Mouse (Mus musculus) CH12.LX (cell line): ENCODE data around the gene Nelfb. TPM values are rescaled to one million over a fixed set of nuclear protein-coding genes. Genes with fewer than 3 reads are reported as not detected.

Experiments
- DNase-seq: peaks from one replicate; pipeline ENCODE4 v3.0.0-alpha.2; 2013; ENCODE audit errors: extremely low read depth
- H3K27ac ChIP-seq: 2 replicates; pipeline ENCODE4 v1.5.1; 2012; ENCODE audit warnings: low read depth, mild to moderate bottlenecking, control low read depth, moderate library complexity; ENCODE audit not compliant: insufficient read depth
- H3K27me3 ChIP-seq: replicated peaks from 2 replicates; pipeline ENCODE3; 2012; ENCODE audit warnings: inconsistent platforms
- H3K36me3 ChIP-seq, 2 experiments: replicated peaks in 1 of 2; 2 replicates each; pipeline versions ENCODE3 to v1.6.1; 2012; ENCODE audit warnings: inconsistent platforms in 1 of 2, low read length in 1 of 2, mild to moderate bottlenecking in 1 of 2, mixed read lengths in 1 of 2, moderate library complexity in 1 of 2; ENCODE audit not compliant: control insufficient read depth in 1 of 2, insufficient read depth in 1 of 2
- H3K4me1 ChIP-seq, 2 experiments: 2 replicates each; pipeline ENCODE4 v1.6.1; 2012; ENCODE audit warnings: inconsistent platforms in 1 of 2, moderate library complexity in 1 of 2; ENCODE audit not compliant: insufficient read depth in 2 of 2, control insufficient read depth in 1 of 2
- H3K4me2 ChIP-seq: 2 replicates; pipeline ENCODE4 v1.6.1; 2012; ENCODE audit warnings: low read depth, mild to moderate bottlenecking, control low read depth; ENCODE audit not compliant: poor library complexity, insufficient read depth, severe bottlenecking
- H3K4me3 ChIP-seq, 3 experiments: fragments of 150-350 bp in 1 of 3; sonication (generic) in 1 of 3; replicated peaks in 1 of 3; 2 replicates each; pipeline versions ENCODE3 to v1.5.1; 2011 to 2012; ENCODE audit warnings: low read depth in 2 of 3, low read length in 2 of 3, mild to moderate bottlenecking in 2 of 3, moderate library complexity in 2 of 3, control low read depth in 1 of 3, improper control_type of control experiment in 1 of 3, inconsistent platforms in 1 of 3, mixed read lengths in 1 of 3; ENCODE audit not compliant: poor library complexity in 1 of 3
- H3K79me2 ChIP-seq: replicated peaks from 2 replicates; pipeline ENCODE4 v1.6.1; 2012; ENCODE audit warnings: mild to moderate bottlenecking, moderate library complexity; ENCODE audit not compliant: control insufficient read depth, poor library complexity, insufficient read depth, severe bottlenecking; ENCODE audit errors: extremely low read depth
- H3K9ac ChIP-seq: 2 replicates; pipeline ENCODE4 v1.6.1; 2012; ENCODE audit warnings: low read depth, mild to moderate bottlenecking, control low read depth, moderate library complexity; ENCODE audit not compliant: insufficient read depth
- H3K9me3 ChIP-seq: replicated peaks from 2 replicates; pipeline ENCODE3; 2012; ENCODE audit warnings: low read length, inconsistent platforms, mixed read lengths
- BHLHE40 ChIP-seq: IDR thresholded peaks from 2 replicates; pipeline ENCODE4 v1.6.1; 2011; ENCODE audit warnings: mild to moderate bottlenecking, low read depth, low read length, improper control_type of control experiment
- CHD1 ChIP-seq: IDR thresholded peaks from 2 replicates; pipeline ENCODE4 v1.6.1; 2012; ENCODE audit warnings: low read depth, low read length, improper control_type of control experiment, inconsistent platforms
- CHD2 ChIP-seq: IDR thresholded peaks from 2 replicates; pipeline ENCODE4 v1.6.1; 2011; ENCODE audit warnings: low read length, improper control_type of control experiment
- CTCF ChIP-seq, 2 experiments: IDR thresholded peaks in 1 of 2; conservative IDR thresholded peaks in 1 of 2; 2 replicates each; pipeline ENCODE4 v1.5.1; 2011 to 2012; ENCODE audit warnings: low read depth in 2 of 2, low read length in 2 of 2, improper control_type of control experiment in 1 of 2, inconsistent platforms in 1 of 2, mild to moderate bottlenecking in 1 of 2, moderate library complexity in 1 of 2
- E2F4 ChIP-seq: IDR thresholded peaks from 2 replicates; pipeline ENCODE4 v1.6.1; 2011; ENCODE audit warnings: low read depth, low read length, improper control_type of control experiment; ENCODE audit not compliant: insufficient replicate concordance
- ELF1 ChIP-seq: IDR thresholded peaks from 2 replicates; pipeline ENCODE4 v1.6.1; 2014; ENCODE audit warnings: low read depth, mild to moderate bottlenecking, inconsistent platforms, low read length, improper control_type of control experiment
- EP300 ChIP-seq: IDR thresholded peaks from 2 replicates; pipeline ENCODE4 v1.6.1; 2011; ENCODE audit warnings: low read length, improper control_type of control experiment
- ETS1 ChIP-seq: conservative IDR thresholded peaks from 2 replicates; pipeline ENCODE4 v1.6.1; 2012; ENCODE audit warnings: low read depth, mild to moderate bottlenecking, inconsistent platforms, low read length, improper control_type of control experiment, moderate library complexity
- GABPA ChIP-seq: IDR thresholded peaks from 2 replicates; pipeline ENCODE4 v1.6.1; 2012; ENCODE audit warnings: low read depth, low read length, improper control_type of control experiment, inconsistent platforms; ENCODE audit not compliant: insufficient replicate concordance
- HCFC1 ChIP-seq: IDR thresholded peaks from 2 replicates; pipeline ENCODE4 v1.6.1; 2012; ENCODE audit warnings: low read depth, mild to moderate bottlenecking, inconsistent platforms, low read length, improper control_type of control experiment
- IRF4 ChIP-seq: IDR thresholded peaks from 2 replicates; pipeline ENCODE4 v1.6.1; 2014; ENCODE audit warnings: low read depth, mild to moderate bottlenecking, inconsistent platforms, low read length, improper control_type of control experiment
- JUN ChIP-seq: IDR thresholded peaks from 2 replicates; pipeline ENCODE4 v1.6.1; 2011; ENCODE audit warnings: low read depth, mild to moderate bottlenecking, low read length, improper control_type of control experiment, moderate library complexity; ENCODE audit not compliant: insufficient read depth
- JUND ChIP-seq: conservative IDR thresholded peaks from 2 replicates; pipeline ENCODE4 v1.6.1; 2011; ENCODE audit warnings: low read depth, low read length, improper control_type of control experiment
- KAT2A ChIP-seq: IDR thresholded peaks from 2 replicates; pipeline ENCODE4 v1.6.1; 2012; ENCODE audit warnings: low read length, improper control_type of control experiment, inconsistent platforms; ENCODE audit not compliant: insufficient replicate concordance
- MAFK ChIP-seq: IDR thresholded peaks from 2 replicates; pipeline ENCODE4 v1.6.1; 2011; ENCODE audit warnings: low read length, improper control_type of control experiment; ENCODE audit not compliant: insufficient replicate concordance
- MAX ChIP-seq: IDR thresholded peaks from 2 replicates; pipeline ENCODE4 v1.6.1; 2011; ENCODE audit warnings: low read length, improper control_type of control experiment
- MAZ ChIP-seq: IDR thresholded peaks from 2 replicates; pipeline ENCODE4 v1.6.1; 2012; ENCODE audit warnings: low read depth, mild to moderate bottlenecking, inconsistent platforms, low read length, improper control_type of control experiment, moderate library complexity
- MEF2A ChIP-seq: IDR thresholded peaks from 2 replicates; pipeline ENCODE4 v1.6.1; 2014; ENCODE audit warnings: low read depth, mild to moderate bottlenecking, inconsistent platforms, low read length, improper control_type of control experiment, borderline replicate concordance
- MXI1 ChIP-seq: IDR thresholded peaks from 2 replicates; pipeline ENCODE4 v1.6.1; 2011; ENCODE audit warnings: mild to moderate bottlenecking, low read depth, low read length, improper control_type of control experiment
- MYC ChIP-seq: IDR thresholded peaks from 2 replicates; pipeline ENCODE4 v1.6.1; 2011; ENCODE audit warnings: low read depth, mild to moderate bottlenecking, improper control_type of control experiment, low read length
- NELFE ChIP-seq: IDR thresholded peaks from 2 replicates; pipeline ENCODE4 v1.6.1; 2011; ENCODE audit warnings: low read depth, low read length, improper control_type of control experiment
- NRF1 ChIP-seq: IDR thresholded peaks from 2 replicates; pipeline ENCODE4 v1.6.1; 2014; ENCODE audit warnings: low read depth, mild to moderate bottlenecking, inconsistent platforms, low read length, improper control_type of control experiment, moderate library complexity
- PAX5 ChIP-seq: IDR thresholded peaks from 2 replicates; pipeline ENCODE4 v1.6.1; 2012; ENCODE audit warnings: low read length, inconsistent platforms, mixed read lengths
- POLR2A ChIP-seq: IDR thresholded peaks from 2 replicates; pipeline ENCODE4 v1.6.1; 2011; ENCODE audit warnings: low read depth, mild to moderate bottlenecking, improper control_type of control experiment, low read length
- POLR2AphosphoS2 ChIP-seq: IDR thresholded peaks from 2 replicates; pipeline ENCODE4 v1.6.1; 2011; ENCODE audit warnings: low read depth, low read length, improper control_type of control experiment
- RAD21 ChIP-seq: IDR thresholded peaks from 2 replicates; pipeline ENCODE4 v1.6.1; 2011; ENCODE audit warnings: low read depth, mild to moderate bottlenecking, low read length, improper control_type of control experiment, moderate library complexity
- RCOR1 ChIP-seq: conservative IDR thresholded peaks from 2 replicates; pipeline ENCODE4 v1.6.1; 2012; ENCODE audit warnings: low read depth, mild to moderate bottlenecking, inconsistent platforms, low read length, improper control_type of control experiment
- SIN3A ChIP-seq: IDR thresholded peaks from 2 replicates; pipeline ENCODE4 v1.6.1; 2012; ENCODE audit warnings: low read length, improper control_type of control experiment, inconsistent platforms
- SMC3 ChIP-seq: IDR thresholded peaks from 2 replicates; pipeline ENCODE4 v1.6.1; 2011; ENCODE audit warnings: low read depth, low read length, improper control_type of control experiment
- TBP ChIP-seq: conservative IDR thresholded peaks from 2 replicates; pipeline ENCODE4 v1.6.1; 2011; ENCODE audit warnings: low read depth, low read length, improper control_type of control experiment
- TCF12 ChIP-seq: IDR thresholded peaks from 2 replicates; pipeline ENCODE4 v1.6.1; 2014; ENCODE audit warnings: low read depth, mild to moderate bottlenecking, inconsistent platforms, low read length, improper control_type of control experiment
- UBTF ChIP-seq: IDR thresholded peaks from 2 replicates; pipeline ENCODE4 v1.6.1; 2012; ENCODE audit warnings: low read depth, mild to moderate bottlenecking, inconsistent platforms, low read length, improper control_type of control experiment, moderate library complexity
- USF1 ChIP-seq: IDR thresholded peaks from 2 replicates; pipeline ENCODE4 v1.6.1; 2014; ENCODE audit warnings: low read depth, mild to moderate bottlenecking, inconsistent platforms, low read length, improper control_type of control experiment
- USF2 ChIP-seq: conservative IDR thresholded peaks from 2 replicates; pipeline ENCODE4 v1.6.1; 2011; ENCODE audit warnings: low read depth, low read length, improper control_type of control experiment
- ZC3H11A ChIP-seq: IDR thresholded peaks from 2 replicates; pipeline ENCODE4 v1.6.1; 2012; ENCODE audit warnings: low read depth, mild to moderate bottlenecking, inconsistent platforms, low read length, improper control_type of control experiment
- ZKSCAN1 ChIP-seq: IDR thresholded peaks from 2 replicates; pipeline ENCODE4 v1.6.1; 2012; ENCODE audit warnings: low read depth, inconsistent platforms, low read length, improper control_type of control experiment, borderline replicate concordance
- ZMIZ1 ChIP-seq: IDR thresholded peaks from 2 replicates; pipeline ENCODE4 v1.6.1; 2012; ENCODE audit warnings: low read depth, mild to moderate bottlenecking, inconsistent platforms, low read length, improper control_type of control experiment
- ZNF384 ChIP-seq: IDR thresholded peaks from 2 replicates; pipeline ENCODE4 v1.6.1; 2012; ENCODE audit warnings: low read depth, low read length, improper control_type of control experiment, inconsistent platforms
- dilution Hi-C: fragments of 300-500 bp; cut with MboI; formaldehyde crosslinking; loops from 2 replicates; pipeline ENCODE4 v1.14.3; 2020; ENCODE audit warnings: low sequenced_read_pairs; ENCODE audit not compliant: extremely low pct_unique_long_range_greater_than_20kb, extremely low pct_ligation_motif_present
- in situ Hi-C: fragments of 300-500 bp; cut with MboI; formaldehyde crosslinking; loops from 3 replicates; pipeline ENCODE4 v1.14.3; 2019; ENCODE audit warnings: low sequenced_read_pairs, low pct_ligation_motif_present, low pct_unique_long_range_greater_than_20kb, mixed read lengths
- polyA plus RNA-seq: library from polyadenylated mRNA; unstranded; fragments of >175 nt; gene quantifications from 2 replicates; pipeline ENCODE4 v1.2.1, GENCODE M21; 2012; ENCODE audit warnings: low read depth; ENCODE audit not compliant: insufficient read length
- total RNA-seq, 2 experiments: library from RNA; depleted of rRNA; stranded (reverse); fragments of 300-350 nt in 1 of 2; fragments of >200 nt in 1 of 2; gene quantifications; 2 replicates each; pipeline ENCODE4 v1.2.3; 2012 to 2014

Nelfb gene
- total and polyA plus RNA-seq, 3 experiments, result 53.6 to 58.0 (median 57.0) TPM

DNA sequence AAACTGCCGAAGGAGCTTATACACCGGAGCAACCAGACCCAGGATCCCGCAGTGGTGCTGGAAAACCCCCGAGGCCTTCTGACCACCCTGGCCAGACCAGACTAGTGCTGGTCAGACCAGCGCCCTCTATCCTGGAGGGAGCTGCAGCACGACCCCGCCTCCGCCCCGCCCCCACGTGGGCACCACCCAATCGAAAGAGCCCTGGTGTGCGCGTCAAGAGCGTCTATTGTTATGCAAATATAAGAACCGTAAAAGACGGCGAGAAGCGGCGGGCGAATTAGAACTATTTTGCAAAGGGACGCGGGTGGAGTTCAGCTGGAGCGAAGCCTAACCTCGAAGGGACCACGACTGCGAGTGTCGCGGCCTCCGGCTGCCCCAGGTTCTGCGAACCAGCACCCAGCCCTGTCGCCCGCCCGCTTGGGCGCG, 30.8 kb downstream of the Nelfb start, which contains the start of gene Nrarp:
TSS of gene Nrarp (plus strand) at position 281 of the 426 bp plus-strand sequence.
- Histone ChIP-seq H3K4me2 (peak within 1 kb of the TSS; percentile 71), H3K4me3 (peak within 1 kb of the TSS; percentile 41 to 70 (median 46)), H3K27me3 (peaks cover 89% of the 10 kb centered on the region), H3K27ac (peak within 1 kb of the TSS; percentile 72), H3K9ac (peak within 1 kb of the TSS; percentile 50), H3K36me3 (no peaks in the 10 kb centered on the region), H3K4me1 (peaks cover 13 to 31% of the 10 kb centered on the region in 2 experiments), H3K79me2 (no peaks in the 10 kb centered on the region), H3K9me3 (peaks cover 11% of the 10 kb centered on the region)
- dilution Hi-C loops, result no loop called here
- peak; percentile 78 for DNase-seq
- in situ Hi-C loops, result no loop called here
- TF ChIP-seq TCF12 (peak; percentile 59), SIN3A (peak; percentile 24; the same call in 1 of the 2 replicates), UBTF (no peak), ZKSCAN1 (no peak), CHD1 (no peak), IRF4 (peak; percentile 52; the same call in 1 of the 2 replicates), NRF1 (no peak; the same call in 1 of the 2 replicates), NELFE (peak; percentile 94), CHD2 (0 out of 2 replicates have a peak, but pooled peaks have one; percentile 28), ETS1 (no peak), SMC3 (no peak), E2F4 (no peak), GABPA (no peak), TBP (peak; percentile 91), RAD21 (no peak), JUN (no peak), BHLHE40 (0 out of 2 replicates have a peak, but pooled peaks have one; percentile 22), USF1 (peak; percentile 69), POLR2A (peak; percentile 96), MAZ (no peak), CTCF (conservative IDR thresholded peaks at IDR 0.05 in 1 of 2, IDR thresholded peaks at IDR 0.05 in 1 of 2; ENCODE audit: low read depth in 2 of 2, low read length in 2 of 2) (peak in 1 of 2 experiments; percentile 66; a peak in 2 of 4 replicates), MAFK (no peak), MAX (peak; percentile 50; the same call in 1 of the 2 replicates), ZMIZ1 (peak; percentile 88), USF2 (0 out of 2 replicates have a peak, but pooled peaks have one; percentile 30), MEF2A (peak; percentile 9; the same call in 1 of the 2 replicates), RCOR1 (no peak), MYC (no peak), ZNF384 (no peak), HCFC1 (peak; percentile 26), MXI1 (peak; percentile 56), POLR2AphosphoS2 (peak; percentile 70; the same call in 1 of the 2 replicates), PAX5 (no peak), ZC3H11A (no peak), ELF1 (peak; percentile 34), EP300 (no peak), KAT2A (no peak), JUND (no peak)
